Mouse (Mus musculus) hindbrain, embryonic 14.5 days (tissue): ENCODE measurements at regions not wholly inside any gene's neighbourhood (a gene's known extent, or its start where the extent isn't known, plus 50 kb on each side); places are given as distances from the start of the nearest gene placed in this dataset.

Experiments used
- ATAC-seq: fragments of 200-750 bp; cut with Nextera tagmentation; 2 replicates; pipeline ENCODE4 v1.8.0; 2017; ENCODE audit warnings: moderate number of reproducible peaks, mild to moderate bottlenecking, moderate TSS enrichment, moderate library complexity; ENCODE audit not compliant: low FRiP score
- DNase-seq: peaks from one replicate; pipeline ENCODE4 v3.0.0-alpha.2; 2015; ENCODE audit warnings: low spot score
- H3K27ac ChIP-seq: fragments of 300-500 bp; sonication (generic); 2 replicates; pipeline ENCODE4 v1.5.1; 2014; ENCODE audit warnings: mild to moderate bottlenecking, moderate library complexity
- H3K27me3 ChIP-seq: fragments of 300-500 bp; sonication (generic); 2 replicates; pipeline ENCODE4 v1.6.1; 2014; ENCODE audit warnings: mild to moderate bottlenecking, low read length, mixed read lengths; ENCODE audit not compliant: control insufficient read depth, insufficient read depth
- H3K36me3 ChIP-seq: fragments of 300-500 bp; sonication (generic); replicated peaks from 2 replicates; pipeline ENCODE4 v1.6.1; 2014; ENCODE audit not compliant: control insufficient read depth, insufficient read depth
- H3K4me1 ChIP-seq: fragments of 300-500 bp; sonication (generic); replicated peaks from 2 replicates; pipeline ENCODE4 v1.6.1; 2014; ENCODE audit warnings: antibody characterized with exemption, low read length, mixed read lengths; ENCODE audit not compliant: control insufficient read depth, insufficient read depth
- H3K4me2 ChIP-seq: fragments of 300-500 bp; sonication (generic); replicated peaks from 2 replicates; pipeline ENCODE4 v1.6.1; 2014; ENCODE audit warnings: mild to moderate bottlenecking, moderate library complexity
- H3K4me3 ChIP-seq: fragments of 300-500 bp; sonication (generic); replicated peaks from 2 replicates; pipeline ENCODE4 v1.5.1; 2014; ENCODE audit warnings: mild to moderate bottlenecking, low read length
- H3K9ac ChIP-seq: fragments of 300-500 bp; sonication (generic); 2 replicates; pipeline ENCODE4 v1.6.1; 2014
- H3K9me3 ChIP-seq: fragments of 300-500 bp; sonication (generic); 2 replicates; pipeline ENCODE4 v1.6.1; 2016; ENCODE audit warnings: low read length; ENCODE audit not compliant: control insufficient read depth
- whole genome bisulfite sequencing: fragments of 180-500 bp; shearing (Covaris S2); extraction: QIAGEN DNeasy Blood & Tissue Kit; methylation state at CpG from one replicate; pipeline ENCODE4 v1.1.7; 2014; 5-methylcytosine and 5-hydroxymethylcytosine counted together

GRCm38 (mm10) chr5:75490806-75491205 lies 83.9 kb upstream of the Kit start:
- Histone ChIP-seq H3K4me2 (no peak overlapping the region), H3K27me3 (no peaks in the 10 kb centered on the region), H3K9me3 (no peaks in the 10 kb centered on the region), H3K9ac (no peak overlapping the region), H3K27ac (no peak overlapping the region), H3K4me3 (no peak overlapping the region), H3K36me3 (no peaks in the 10 kb centered on the region), H3K4me1 (no peaks in the 10 kb centered on the region)
- WGBS = 85% methylated on average over 9 of the region's 9 CpGs
- ATAC-seq = no peak
- DNase-seq = no peak

GRCm38 (mm10) chr5:75494143-75494542 lies 80.6 kb upstream of the Kit start:
- Histone ChIP-seq H3K9ac (no peak overlapping the region), H3K4me3 (no peak overlapping the region), H3K4me2 (no peak overlapping the region), H3K9me3 (no peaks in the 10 kb centered on the region), H3K27me3 (no peaks in the 10 kb centered on the region), H3K4me1 (no peaks in the 10 kb centered on the region), H3K27ac (no peak overlapping the region), H3K36me3 (no peaks in the 10 kb centered on the region)
- DNase-seq (no peak), ATAC-seq (no peak)
- WGBS = 94% methylated on average over 10 of the region's 10 CpGs

GRCm38 (mm10) chr5:75499053-75499452 lies 75.7 kb upstream of the Kit start:
- DNase-seq = no peak
- H3K4me1 ChIP-seq = no peaks in the 10 kb centered on the region
- no peak for ATAC-seq
- no peak overlapping the region for H3K4me3 ChIP-seq
- no peak overlapping the region for H3K4me2 ChIP-seq
- H3K9ac ChIP-seq = no peak overlapping the region
- WGBS = 83% methylated on average over 3 of the region's 3 CpGs
- no peaks in the 10 kb centered on the region for H3K9me3 ChIP-seq
- no peaks in the 10 kb centered on the region for H3K27me3 ChIP-seq
- no peak overlapping the region for H3K27ac ChIP-seq
- no peaks in the 10 kb centered on the region for H3K36me3 ChIP-seq

GRCm38 (mm10) chr5:75499695-75500094 lies 75.0 kb upstream of the Kit start:
- WGBS = 89% methylated on average over 5 of the region's 5 CpGs
- Histone ChIP-seq H3K9me3 (no peaks in the 10 kb centered on the region), H3K4me3 (no peak overlapping the region), H3K9ac (no peak overlapping the region), H3K27me3 (no peaks in the 10 kb centered on the region), H3K4me1 (no peaks in the 10 kb centered on the region), H3K27ac (no peak overlapping the region), H3K36me3 (no peaks in the 10 kb centered on the region), H3K4me2 (no peak overlapping the region)
- DNase-seq = no peak
- no peak for ATAC-seq

GRCm38 (mm10) chr5:75500654-75501416 lies 73.9 kb upstream of the Kit start:
- Histone ChIP-seq H3K4me1 (no peaks in the 10 kb centered on the region), H3K9ac (no peak overlapping the region), H3K4me3 (no peak overlapping the region), H3K27ac (no peak overlapping the region), H3K4me2 (no peak overlapping the region), H3K36me3 (no peaks in the 10 kb centered on the region), H3K9me3 (no peaks in the 10 kb centered on the region), H3K27me3 (no peaks in the 10 kb centered on the region)
- ATAC-seq (no peak), DNase-seq (no peak)
- WGBS = 63% methylated on average over 8 of the region's 8 CpGs

GRCm38 (mm10) chr5:75503673-75504072 lies 71.0 kb upstream of the Kit start:
- no peaks in the 10 kb centered on the region for H3K9me3 ChIP-seq
- no peak overlapping the region for H3K4me2 ChIP-seq
- no peaks in the 10 kb centered on the region for H3K36me3 ChIP-seq
- no peak for ATAC-seq
- no peak overlapping the region for H3K27ac ChIP-seq
- no peaks in the 10 kb centered on the region for H3K27me3 ChIP-seq
- H3K4me1 ChIP-seq = no peaks in the 10 kb centered on the region
- no peak overlapping the region for H3K4me3 ChIP-seq
- no peak overlapping the region for H3K9ac ChIP-seq
- WGBS = 98% methylated on average over 3 of the region's 3 CpGs
- DNase-seq = no peak

GRCm38 (mm10) chr5:75512521-75513422 lies 61.9 kb upstream of the Kit start:
- DNase-seq (no peak), ATAC-seq (no peak)

GRCm38 (mm10) chr5:75518213-75518612 lies 56.5 kb upstream of the Kit start:
- no peak overlapping the region for H3K27ac ChIP-seq
- H3K36me3 ChIP-seq = no peaks in the 10 kb centered on the region
- WGBS = 55% methylated on average over 8 of the region's 8 CpGs
- no peak overlapping the region for H3K9ac ChIP-seq
- no peaks in the 10 kb centered on the region; the same call in 1 of the 2 replicates for H3K4me1 ChIP-seq
- no peaks in the 10 kb centered on the region for H3K9me3 ChIP-seq
- no peaks in the 10 kb centered on the region for H3K27me3 ChIP-seq
- no peak overlapping the region for H3K4me3 ChIP-seq
- DNase-seq = no peak
- H3K4me2 ChIP-seq = no peak overlapping the region
- ATAC-seq = no peak

More at GRCm38 (mm10) chr5:75512521-75513422, 61.9 kb upstream of the Kit start:
- 70% methylated on average over 20 of the region's 20 CpGs for WGBS
- H3K9me3 ChIP-seq = no peaks in the 10 kb centered on the region
- H3K4me2 ChIP-seq = no peak overlapping the region
- no peak overlapping the region for H3K4me3 ChIP-seq
- no peaks in the 10 kb centered on the region for H3K4me1 ChIP-seq
- H3K9ac ChIP-seq = no peak overlapping the region
- no peaks in the 10 kb centered on the region for H3K27me3 ChIP-seq
- H3K27ac ChIP-seq = no peak overlapping the region
- H3K36me3 ChIP-seq = no peaks in the 10 kb centered on the region

- ATAC-seq (no peak), DNase-seq (no peak)
- Histone ChIP-seq H3K36me3 (no peaks in the 10 kb centered on the region), H3K9ac (no peak overlapping the region), H3K4me3 (no peak overlapping the region), H3K27ac (no peak overlapping the region), H3K4me2 (no peak overlapping the region), H3K27me3 (no peaks in the 10 kb centered on the region), H3K4me1 (no peaks in the 10 kb centered on the region; the same call in 1 of the 2 replicates), H3K9me3 (no peaks in the 10 kb centered on the region)
- WGBS = 96% methylated on average over 4 of the region's 4 CpGs
These were observed 51.6 kb upstream of the Kit start for GRCm38 (mm10) chr5:75523041-75523678.
